Mouse (Mus musculus) spleen, adult 2 months (tissue): Measurements from ENCODE around the gene Gm26602. TPM values are rescaled to one million over a fixed set of nuclear protein-coding genes. Genes with fewer than 3 reads are reported as not detected.
A peak's percentile ranks its signal among the peaks of the same experiment; 100 is the strongest.
"Not testable (repeated sequence)": the region's sequence is repeated elsewhere in the genome, so short reads cannot be mapped to it uniquely, and the experiment has no call there.

Experiments
- DNase-seq, 2 experiments: peaks; one replicate each; pipeline versions ENCODE4 v3.0.0 to v3.0.0-alpha.2; 2012 to 2021; ENCODE audit warnings: low spot score in 2 of 2, low read depth in 1 of 2
- H3K27ac ChIP-seq: fragments of 200-500 bp; 2 replicates; pipeline ENCODE4 v1.5.1; 2012; ENCODE audit warnings: low read length, inconsistent platforms; ENCODE audit not compliant: insufficient read depth
- H3K27me3 ChIP-seq: fragments of 200-500 bp; 2 replicates; pipeline ENCODE4 v1.6.1; 2012; ENCODE audit warnings: mild to moderate bottlenecking, moderate library complexity, low read length, inconsistent platforms; ENCODE audit not compliant: control insufficient read depth, insufficient read depth
- H3K36me3 ChIP-seq: fragments of 200-500 bp; 2 replicates; pipeline ENCODE4 v1.6.1; 2012; ENCODE audit warnings: mild to moderate bottlenecking, low read length, inconsistent platforms; ENCODE audit not compliant: control insufficient read depth, insufficient read depth
- H3K4me1 ChIP-seq: fragments of 200-500 bp; 2 replicates; pipeline ENCODE4 v1.6.1; 2011; ENCODE audit warnings: inconsistent platforms; ENCODE audit not compliant: control insufficient read depth, insufficient read depth, insufficient read length
- H3K4me3 ChIP-seq: fragments of 200-500 bp; 2 replicates; pipeline ENCODE4 v1.5.1; 2011; ENCODE audit warnings: mild to moderate bottlenecking, inconsistent platforms; ENCODE audit not compliant: insufficient read depth, insufficient read length; ENCODE audit errors: extremely low read depth
- CTCF ChIP-seq: fragments of 200-500 bp; IDR thresholded peaks from 2 replicates; pipeline ENCODE4 v1.5.1; 2011; ENCODE audit warnings: mild to moderate bottlenecking, inconsistent platforms; ENCODE audit not compliant: insufficient read depth, insufficient read length, insufficient replicate concordance; ENCODE audit errors: extremely low read depth
- POLR2A ChIP-seq: fragments of 200-500 bp; IDR thresholded peaks from 2 replicates; pipeline ENCODE4 v1.6.1; 2011; ENCODE audit warnings: low read depth, low read length, inconsistent platforms
- WGBS: fragments of 180-500 bp; shearing (Covaris S2); methylation state at CpG from one replicate; pipeline ENCODE4 v1.1.7; 2018; 5-methylcytosine and 5-hydroxymethylcytosine counted together
- polyA plus RNA-seq: library from polyadenylated mRNA; depleted of rRNA; stranded (reverse); fragments of >200 nt; gene quantifications from 2 replicates; pipeline ENCODE4 v1.2.3, GENCODE M21; 2012; rRNA removed

Gm26602 gene
- polyA plus RNA-seq, 1 experiment = not detected

DNA sequence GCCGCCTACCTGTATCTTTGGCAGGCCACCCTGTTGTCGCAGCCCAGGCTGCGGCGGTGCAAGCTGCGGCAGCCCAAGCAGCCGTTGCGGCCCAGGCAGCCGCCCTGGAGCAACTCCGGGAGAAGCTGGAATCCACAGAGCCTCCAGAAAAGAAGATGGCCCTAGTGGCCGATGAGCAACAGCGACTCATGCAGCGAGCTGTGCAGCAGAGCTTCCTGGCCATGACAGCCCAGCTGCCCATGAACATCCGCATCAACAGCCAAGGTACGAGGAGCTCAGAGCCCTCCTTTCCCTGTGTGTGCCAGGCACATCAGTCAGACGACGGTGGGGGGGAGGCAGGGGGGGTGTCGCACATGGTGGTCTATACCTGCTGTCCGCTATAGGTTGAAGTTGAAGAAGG lies 40.0 kb downstream of the Gm26602 start:
- H3K4me3 ChIP-seq = no peak overlapping the region
- no peaks in the 10 kb centered on the region; the same call in 1 of the 2 replicates for H3K4me1 ChIP-seq
- H3K36me3 ChIP-seq = peaks cover 17% of the 10 kb centered on the region
- WGBS = 93% methylated on average over 18 of the region's 18 CpGs
- H3K27ac ChIP-seq = no peak overlapping the region
- DNase-seq = no peak
- TF ChIP-seq CTCF = no peak
- TF ChIP-seq POLR2A = no peak
- H3K27me3 ChIP-seq = no peaks in the 10 kb centered on the region

DNA sequence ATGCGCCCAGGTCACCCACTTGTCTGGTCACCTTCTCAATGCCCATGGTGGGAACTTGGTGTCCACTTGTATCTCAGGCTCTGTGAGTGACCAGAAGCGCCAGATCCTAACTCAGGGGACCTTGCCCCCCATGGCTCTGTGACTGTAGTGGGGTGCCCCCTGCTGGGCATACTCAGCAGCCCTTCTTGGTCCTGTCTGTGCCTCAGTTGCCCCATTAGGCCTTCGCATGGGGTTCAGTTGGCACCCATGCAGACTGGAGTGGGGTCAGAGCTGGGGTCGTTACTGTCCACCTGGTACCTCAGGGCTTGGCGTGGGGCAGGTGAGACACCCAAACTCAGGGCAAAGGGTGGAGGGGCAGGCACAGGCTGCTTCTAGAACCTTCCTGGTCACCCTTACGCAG lies 43.3 kb downstream of the Gm26602 start:
- WGBS = 84% methylated on average over 6 of the region's 6 CpGs
- DNase-seq = peak in 1 of 2 experiments; percentile 59
- Histone ChIP-seq H3K36me3 (peaks cover 17% of the 10 kb centered on the region), H3K27ac (no peak overlapping the region), H3K27me3 (no peaks in the 10 kb centered on the region), H3K4me3 (no peak overlapping the region), H3K4me1 (no peaks in the 10 kb centered on the region; the same call in 1 of the 2 replicates)
- TF ChIP-seq CTCF (peak; percentile 81; the same call in 1 of the 2 replicates), POLR2A (no peak)

GRCm38 (mm10) chr10:79955691-79956090 lies 45.0 kb downstream of the Gm26602 start:
- Histone ChIP-seq H3K27me3 (no peaks in the 10 kb centered on the region), H3K4me1 (peaks cover 2% of the 10 kb centered on the region; the same call in 1 of the 2 replicates), H3K36me3 (peaks cover 7% of the 10 kb centered on the region), H3K27ac (no peak overlapping the region), H3K4me3 (no peak overlapping the region)
- 87% methylated on average over 9 of the region's 9 CpGs for WGBS
- no peak for TF ChIP-seq POLR2A
- no peak for TF ChIP-seq CTCF
- DNase-seq = no peak

GRCm38 (mm10) chr10:79956643-79957154 lies 46.0 kb downstream of the Gm26602 start:
- Histone ChIP-seq H3K4me1 (peaks cover 2% of the 10 kb centered on the region; the same call in 1 of the 2 replicates), H3K4me3 (no peak overlapping the region), H3K27me3 (no peaks in the 10 kb centered on the region), H3K27ac (no peak overlapping the region), H3K36me3 (peaks cover 2% of the 10 kb centered on the region; the same call in 1 of the 2 replicates)
- TF ChIP-seq CTCF (no peak), POLR2A (no peak)
- no peak for DNase-seq
- 84% methylated on average over 4 of the region's 4 CpGs for WGBS

DNA sequence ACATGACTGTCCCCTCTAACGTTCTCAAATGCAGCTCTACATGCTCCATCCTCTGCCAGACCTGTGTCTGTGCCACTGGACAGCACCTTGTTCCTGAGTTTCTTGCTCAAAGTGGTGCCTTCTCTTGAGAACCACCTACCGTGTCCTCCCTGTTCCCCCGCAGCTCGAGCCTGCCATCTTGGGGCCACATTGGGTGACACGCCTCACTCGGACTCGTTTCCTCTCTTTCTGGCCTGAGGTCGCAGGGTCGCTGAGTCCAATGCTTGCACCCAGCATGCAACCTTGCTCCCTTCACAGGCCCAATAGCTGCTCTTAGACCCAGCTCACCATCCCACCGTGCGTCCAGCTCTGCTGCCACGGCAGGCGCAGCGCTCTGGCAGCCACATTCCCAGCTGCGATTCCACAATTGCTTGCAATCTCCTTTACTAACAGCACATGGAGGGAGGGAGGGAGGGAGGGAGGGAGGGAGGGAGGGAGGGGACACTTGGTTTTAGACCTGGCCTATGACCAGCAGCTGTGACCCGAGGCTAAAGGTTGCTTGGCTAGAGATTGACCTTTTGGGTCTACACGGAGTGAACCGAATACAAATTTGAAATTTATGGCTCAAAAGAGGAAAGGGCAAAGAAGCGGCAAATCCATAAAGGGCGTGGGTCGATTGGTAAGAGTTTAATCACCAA lies 47.6 kb downstream of the Gm26602 start:
- 25% methylated on average over 21 of the region's 21 CpGs for WGBS
- H3K36me3 ChIP-seq = peaks cover 3% of the 10 kb centered on the region; the same call in 1 of the 2 replicates
- no peak overlapping the region for H3K4me3 ChIP-seq
- TF ChIP-seq POLR2A (no peak), CTCF (peak; percentile 99)
- peaks cover 2% of the 10 kb centered on the region; the same call in 1 of the 2 replicates for H3K4me1 ChIP-seq
- no peaks in the 10 kb centered on the region for H3K27me3 ChIP-seq
- no peak overlapping the region for H3K27ac ChIP-seq
- peak; percentile 58 to 86 for DNase-seq

GRCm38 (mm10) chr10:79959412-79959811 lies 48.8 kb downstream of the Gm26602 start:
- H3K4me3 ChIP-seq = not testable (repeated sequence)

GRCm38 (mm10) chr10:79959847-79960601 lies 49.4 kb downstream of the Gm26602 start, which contains the start of gene Wdr18:
TSS of gene Wdr18 (plus strand) at chr10:79960152.
- WGBS = under 1% methylated on average over 61 of the region's 61 CpGs

More at GRCm38 (mm10) chr10:79959412-79959811, 48.8 kb downstream of the Gm26602 start:
- H3K27ac ChIP-seq, H3K27me3 ChIP-seq, H3K36me3 ChIP-seq, H3K4me1 ChIP-seq: not testable (repeated sequence)
- DNase-seq = peak in 1 of 2 experiments; percentile 36
- WGBS = 19% methylated on average over 10 of the region's 10 CpGs

More at GRCm38 (mm10) chr10:79959847-79960601, 49.4 kb downstream of the Gm26602 start, which contains the start of gene Wdr18:
- peak within 1 kb of the TSS; percentile 77 for H3K4me3 ChIP-seq
- peaks cover 2% of the 10 kb centered on the region; the same call in 1 of the 2 replicates for H3K4me1 ChIP-seq
- TF ChIP-seq POLR2A = no peak; the same call in 1 of the 2 replicates
- peak; percentile 91; the same call in 1 of the 2 replicates for TF ChIP-seq CTCF
- H3K36me3 ChIP-seq = peaks cover 10% of the 10 kb centered on the region
- H3K27ac ChIP-seq = no peak within 1 kb of the TSS
- H3K27me3 ChIP-seq = no peaks in the 10 kb centered on the region
- DNase-seq = peak; percentile 99 to 100

Other genes with a start within 250 kb of the Gm26602 start
- gene Madcam1, start 246.3 kb upstream of the Gm26602 start, polyA plus RNA-seq = 22.0 and 33.9 TPM in 2 replicates
- gene Tpgs1, start 241.5 kb upstream of the Gm26602 start, polyA plus RNA-seq = 47.9 and 77.7 TPM in 2 replicates
- gene Cdc34, start 228.7 kb upstream of the Gm26602 start, polyA plus RNA-seq = 119 and 143 TPM in 2 replicates
- 1.7 and 1.8 TPM in 2 replicates for gene Gzmm, start 221.8 kb upstream of the Gm26602 start, polyA plus RNA-seq
- gene Bsg, start 206.4 kb upstream of the Gm26602 start, polyA plus RNA-seq = 208 and 255 TPM in 2 replicates
- gene Hcn2, start 194.2 kb upstream of the Gm26602 start, polyA plus RNA-seq = 0.77 and 1.5 TPM in 2 replicates
- 60.5 and 62.5 TPM in 2 replicates for gene Polrmt, start 164.3 kb upstream of the Gm26602 start, polyA plus RNA-seq
- not detected in 2 replicates for gene Fgf22, start 155.8 kb upstream of the Gm26602 start, polyA plus RNA-seq
- gene Rnf126, start 143.9 kb upstream of the Gm26602 start, polyA plus RNA-seq = 122 and 217 TPM in 2 replicates
- gene Fstl3, start 133.6 kb upstream of the Gm26602 start, polyA plus RNA-seq = 5.8 and 10.9 TPM in 2 replicates
- gene Prss57, start 119.9 kb upstream of the Gm26602 start, polyA plus RNA-seq = 1.4 and 1.6 TPM in 2 replicates
- 9.2 and 14.6 TPM in 2 replicates for gene Palm, start 117.3 kb upstream of the Gm26602 start, polyA plus RNA-seq
- gene Misp, start 89.9 kb upstream of the Gm26602 start, polyA plus RNA-seq = 0.07 and 0.18 TPM in 2 replicates
- gene Ptbp1, start 56.4 kb upstream of the Gm26602 start, polyA plus RNA-seq = 251 and 315 TPM in 2 replicates
- 25.6 and 39.2 TPM in 2 replicates for gene Prtn3, start 36.4 kb upstream of the Gm26602 start, polyA plus RNA-seq
- gene Plppr3, start 36.2 kb upstream of the Gm26602 start, polyA plus RNA-seq = 3.6 and 4.0 TPM in 2 replicates
- 33.0 and 61.9 TPM in 2 replicates for gene Elane, start 24.6 kb upstream of the Gm26602 start, polyA plus RNA-seq
- gene Cfd, start 20.0 kb upstream of the Gm26602 start, polyA plus RNA-seq = 71.5 and 138 TPM in 2 replicates
- gene Med16, start 1.9 kb upstream of the Gm26602 start, polyA plus RNA-seq = 46.4 and 73.7 TPM in 2 replicates
- gene Kiss1r, start 6.1 kb downstream of the Gm26602 start, polyA plus RNA-seq = 5.3 and 6.3 TPM in 2 replicates
- gene R3hdm4, start 10.4 kb downstream of the Gm26602 start, polyA plus RNA-seq = 117 and 150 TPM in 2 replicates
- gene Arid3a, start 16.2 kb downstream of the Gm26602 start, polyA plus RNA-seq = 15.0 and 23.2 TPM in 2 replicates
- gene Wdr18, start 49.3 kb downstream of the Gm26602 start, polyA plus RNA-seq = 41.2 and 51.6 TPM in 2 replicates
- gene Grin3b, start 59.9 kb downstream of the Gm26602 start, polyA plus RNA-seq = 0.12 and 0.16 TPM in 2 replicates
- 266 and 371 TPM in 2 replicates for gene Tmem259, start 73.5 kb downstream of the Gm26602 start, polyA plus RNA-seq
- gene Cnn2, start 77.7 kb downstream of the Gm26602 start, polyA plus RNA-seq = 297 and 409 TPM in 2 replicates
- 50.4 and 64.5 TPM in 2 replicates for gene Abca7, start 85.6 kb downstream of the Gm26602 start, polyA plus RNA-seq
- gene Arhgap45, start 105.8 kb downstream of the Gm26602 start, polyA plus RNA-seq = 492 and 574 TPM in 2 replicates
- gene Polr2e, start 128.9 kb downstream of the Gm26602 start, polyA plus RNA-seq = 139 and 182 TPM in 2 replicates
- 238 and 259 TPM in 2 replicates for gene Gpx4, start 136.3 kb downstream of the Gm26602 start, polyA plus RNA-seq
- gene Sbno2, start 194.7 kb downstream of the Gm26602 start, polyA plus RNA-seq = 95.0 and 122 TPM in 2 replicates
- gene Stk11, start 204.9 kb downstream of the Gm26602 start, polyA plus RNA-seq = 120 and 144 TPM in 2 replicates
- 592 and 782 TPM in 2 replicates for gene Atp5d, start 227.8 kb downstream of the Gm26602 start, polyA plus RNA-seq
- 11.9 and 13.4 TPM in 2 replicates for gene Cbarp, start 230.0 kb downstream of the Gm26602 start, polyA plus RNA-seq
- gene Midn, start 237.4 kb downstream of the Gm26602 start, polyA plus RNA-seq = 128 and 157 TPM in 2 replicates